Mouse (Mus musculus): ENCODE data around the gene Trp53rkb. TPM values are rescaled to one million over a fixed set of nuclear protein-coding genes. Genes with fewer than 3 reads are reported as not detected.
A peak's percentile ranks its signal among the peaks of the same experiment; 100 is the strongest.

Trp53rkb gene
- polyA plus RNA-seq, 1 experiment from 2014 or later = 8.9 TPM

- Histone ChIP-seq H3K9ac (ENCODE audit: low read length) (no peak overlapping the region), H3K27me3 (replicated peaks; ENCODE audit: control insufficient read depth, insufficient read depth, low read length) (no peaks in the 10 kb centered on the region), H3K36me3 (ENCODE audit: control insufficient read depth, insufficient read depth, low read length) (no peaks in the 10 kb centered on the region), H3K4me2 (ENCODE audit: low read length) (no peak overlapping the region), H3K9me3 (ENCODE audit: control insufficient read depth, low read length) (no peaks in the 10 kb centered on the region), H3K4me3 (ENCODE audit: low read depth, low read length) (no peak overlapping the region), H3K4me1 (replicated peaks; ENCODE audit: control insufficient read depth, insufficient read depth, low read length) (no peaks in the 10 kb centered on the region), H3K27ac (ENCODE audit: low read depth) (no peak overlapping the region)
- ATAC-seq (replicated peaks; ENCODE audit: low FRiP score, low TSS enrichment, low read depth) (no peak), DNase-seq (ENCODE audit: low spot score) (no peak)
- 54% methylated on average over 5 of the region's 5 CpGs for WGBS
Observed at GRCm38 (mm10) chr2:166764051-166764450, 28.3 kb upstream of the Trp53rkb start.

DNA sequence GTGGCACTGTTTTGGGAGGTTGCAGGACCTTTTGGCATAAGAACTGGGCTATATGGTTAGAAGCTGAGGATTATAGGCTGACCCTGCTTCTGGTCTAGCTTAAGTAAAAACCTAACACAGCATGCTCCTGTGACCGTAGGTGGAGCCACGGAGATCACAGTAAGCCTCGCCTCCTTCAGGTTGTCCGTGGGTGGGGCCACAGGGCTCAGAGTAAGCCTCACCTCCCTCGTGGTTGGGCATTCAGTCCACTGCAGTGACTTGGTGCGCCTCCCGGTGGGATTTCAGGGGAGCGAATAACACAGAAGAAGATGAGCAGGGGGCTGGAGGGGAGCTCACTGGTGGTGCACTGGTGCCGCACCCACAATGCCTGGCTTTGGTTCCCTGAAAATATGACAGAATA, 24.7 kb upstream of the Trp53rkb start:
- ATAC-seq (replicated peaks; ENCODE audit: low FRiP score, low TSS enrichment, low read depth) (no peak), DNase-seq (ENCODE audit: low spot score) (no peak)
- Histone ChIP-seq H3K4me2 (ENCODE audit: low read length) (no peak overlapping the region), H3K4me1 (replicated peaks; ENCODE audit: control insufficient read depth, insufficient read depth, low read length) (no peaks in the 10 kb centered on the region), H3K4me3 (ENCODE audit: low read depth, low read length) (no peak overlapping the region), H3K9me3 (ENCODE audit: control insufficient read depth, low read length) (no peaks in the 10 kb centered on the region), H3K27me3 (replicated peaks; ENCODE audit: control insufficient read depth, insufficient read depth, low read length) (no peaks in the 10 kb centered on the region), H3K36me3 (ENCODE audit: control insufficient read depth, insufficient read depth, low read length) (no peaks in the 10 kb centered on the region), H3K27ac (ENCODE audit: low read depth) (no peak overlapping the region), H3K9ac (ENCODE audit: low read length) (no peak overlapping the region)
- WGBS = 73% methylated on average over 9 of the region's 9 CpGs

DNA sequence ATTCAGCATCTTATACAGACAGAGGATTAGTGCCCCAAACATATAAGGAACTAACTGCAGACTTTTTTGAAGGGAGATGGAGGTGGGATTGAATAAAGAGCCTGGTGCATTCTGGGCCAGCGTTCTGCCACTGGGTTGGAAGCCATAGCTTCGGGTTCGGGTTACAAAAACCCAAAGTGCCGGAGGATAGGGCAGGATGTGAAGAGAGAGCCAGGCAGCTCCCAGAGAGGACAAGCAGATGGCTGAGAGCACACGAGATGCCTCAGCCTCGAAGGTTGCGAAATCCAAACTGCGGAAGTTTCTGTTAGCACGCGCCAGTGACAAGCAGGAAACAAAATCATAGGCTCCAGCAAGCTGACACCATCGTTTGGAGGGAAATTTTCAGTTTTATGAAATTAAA, 20.9 kb upstream of the Trp53rkb start:
- ATAC-seq (replicated peaks; ENCODE audit: low FRiP score, low TSS enrichment, low read depth) (no peak), DNase-seq (ENCODE audit: low spot score) (no peak)
- no peak overlapping the region for H3K4me3 ChIP-seq (ENCODE audit: low read depth, low read length)
- no peak overlapping the region for H3K4me2 ChIP-seq (ENCODE audit: low read length)
- 53% methylated on average over 11 of the region's 11 CpGs for WGBS
- H3K9me3 ChIP-seq (ENCODE audit: control insufficient read depth, low read length) = no peaks in the 10 kb centered on the region
- H3K27ac ChIP-seq (ENCODE audit: low read depth) = no peak overlapping the region
- no peak overlapping the region for H3K9ac ChIP-seq (ENCODE audit: low read length)
- no peaks in the 10 kb centered on the region for H3K27me3 ChIP-seq (replicated peaks; ENCODE audit: control insufficient read depth, insufficient read depth, low read length)
- no peaks in the 10 kb centered on the region for H3K36me3 ChIP-seq (ENCODE audit: control insufficient read depth, insufficient read depth, low read length)
- no peaks in the 10 kb centered on the region for H3K4me1 ChIP-seq (replicated peaks; ENCODE audit: control insufficient read depth, insufficient read depth, low read length)

DNA sequence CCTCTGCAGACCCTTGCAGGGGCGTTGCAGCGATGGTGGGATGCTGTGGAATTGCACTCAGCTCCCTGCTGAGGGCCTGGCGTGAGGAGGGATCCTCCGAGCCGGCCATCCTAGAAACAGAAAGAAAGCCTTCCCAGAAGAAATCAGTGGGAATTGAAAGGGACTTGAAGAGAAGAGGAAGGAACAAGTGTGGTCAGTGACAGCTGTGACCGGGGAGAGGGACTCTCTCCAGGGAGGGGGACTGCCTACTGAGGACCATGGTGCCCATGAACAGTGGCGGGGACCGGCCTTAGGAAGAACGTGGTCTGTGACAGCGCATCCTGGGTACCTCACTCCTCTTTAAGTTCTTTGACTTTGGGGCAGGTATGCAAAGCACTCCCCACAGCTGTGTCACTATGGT, 18.7 kb upstream of the Trp53rkb start:
- ATAC-seq (replicated peaks; ENCODE audit: low FRiP score, low TSS enrichment, low read depth) = no peak

DNA sequence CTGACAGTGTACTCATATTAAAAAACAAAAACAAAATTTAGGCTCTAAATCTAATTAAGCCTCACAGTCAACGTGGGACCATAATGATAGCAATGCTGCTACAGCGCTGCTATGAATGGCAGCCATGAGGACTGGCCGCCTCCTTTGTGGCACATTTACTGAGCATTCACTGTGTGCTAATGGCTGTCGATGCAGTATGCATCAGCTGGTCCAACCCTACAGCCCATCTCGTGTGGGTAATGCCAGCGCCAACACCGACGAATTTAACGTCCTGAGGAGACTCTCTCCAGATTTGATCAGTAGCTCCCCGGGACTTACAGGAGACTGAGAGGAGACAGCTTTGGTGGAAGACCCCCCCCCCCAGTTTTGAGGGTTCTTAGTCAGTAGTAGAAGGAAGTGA, 18.1 kb upstream of the Trp53rkb start:
- no peak overlapping the region for H3K4me2 ChIP-seq (ENCODE audit: low read length)
- H3K4me1 ChIP-seq (replicated peaks; ENCODE audit: control insufficient read depth, insufficient read depth, low read length) = no peaks in the 10 kb centered on the region
- H3K9ac ChIP-seq (ENCODE audit: low read length) = no peak overlapping the region
- 89% methylated on average over 10 of the region's 10 CpGs for WGBS
- H3K27ac ChIP-seq (ENCODE audit: low read depth) = no peak overlapping the region
- DNase-seq (ENCODE audit: low spot score) = no peak
- no peak overlapping the region for H3K4me3 ChIP-seq (ENCODE audit: low read depth, low read length)
- no peaks in the 10 kb centered on the region for H3K9me3 ChIP-seq (ENCODE audit: control insufficient read depth, low read length)
- H3K36me3 ChIP-seq (ENCODE audit: control insufficient read depth, insufficient read depth, low read length) = no peaks in the 10 kb centered on the region
- no peaks in the 10 kb centered on the region for H3K27me3 ChIP-seq (replicated peaks; ENCODE audit: control insufficient read depth, insufficient read depth, low read length)
- no peak for ATAC-seq (replicated peaks; ENCODE audit: low FRiP score, low TSS enrichment, low read depth)

More for the DNA sequence above, 18.7 kb upstream of the Trp53rkb start:
- 78% methylated on average over 10 of the region's 10 CpGs for WGBS
- H3K9me3 ChIP-seq (ENCODE audit: control insufficient read depth, low read length) = no peaks in the 10 kb centered on the region
- H3K4me2 ChIP-seq (ENCODE audit: low read length) = no peak overlapping the region
- no peak for DNase-seq (ENCODE audit: low spot score)
- H3K4me3 ChIP-seq (ENCODE audit: low read depth, low read length) = no peak overlapping the region
- H3K27ac ChIP-seq (ENCODE audit: low read depth) = no peak overlapping the region
- no peaks in the 10 kb centered on the region for H3K4me1 ChIP-seq (replicated peaks; ENCODE audit: control insufficient read depth, insufficient read depth, low read length)
- H3K27me3 ChIP-seq (replicated peaks; ENCODE audit: control insufficient read depth, insufficient read depth, low read length) = no peaks in the 10 kb centered on the region
- no peak overlapping the region for H3K9ac ChIP-seq (ENCODE audit: low read length)
- H3K36me3 ChIP-seq (ENCODE audit: control insufficient read depth, insufficient read depth, low read length) = no peaks in the 10 kb centered on the region

DNA sequence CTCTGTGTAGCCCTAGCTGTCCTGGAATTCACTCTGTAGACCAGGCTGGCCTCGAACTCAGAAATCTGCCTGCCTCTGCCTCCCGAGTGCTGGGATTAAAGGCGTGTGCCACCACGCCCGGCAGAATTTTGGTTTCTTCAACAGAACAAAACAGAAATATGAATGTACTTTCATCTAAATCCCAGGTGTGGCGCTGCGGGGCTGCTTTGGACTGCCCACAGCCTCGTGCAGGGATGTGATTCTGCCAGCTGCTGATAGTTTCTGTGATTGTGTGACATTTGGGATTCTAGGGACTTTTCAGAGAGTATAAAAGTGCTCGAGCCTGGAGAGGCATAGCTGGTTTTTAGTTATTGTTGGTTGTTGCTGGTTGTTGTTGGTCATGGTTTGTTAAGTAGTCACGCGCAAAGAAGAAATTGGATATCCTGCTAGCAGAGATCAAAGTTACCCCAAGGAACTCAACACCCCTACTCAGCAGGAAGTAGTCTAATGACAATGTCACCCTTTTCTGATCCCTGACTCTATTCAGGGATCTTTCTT, 16.9 kb upstream of the Trp53rkb start:
- Histone ChIP-seq H3K4me3 (ENCODE audit: low read depth, low read length) (no peak overlapping the region), H3K27ac (ENCODE audit: low read depth) (no peak overlapping the region), H3K4me2 (ENCODE audit: low read length) (no peak overlapping the region), H3K9me3 (ENCODE audit: control insufficient read depth, low read length) (no peaks in the 10 kb centered on the region), H3K27me3 (replicated peaks; ENCODE audit: control insufficient read depth, insufficient read depth, low read length) (no peaks in the 10 kb centered on the region), H3K4me1 (replicated peaks; ENCODE audit: control insufficient read depth, insufficient read depth, low read length) (no peaks in the 10 kb centered on the region), H3K9ac (ENCODE audit: low read length) (no peak overlapping the region), H3K36me3 (ENCODE audit: control insufficient read depth, insufficient read depth, low read length) (no peaks in the 10 kb centered on the region)
- WGBS = 74% methylated on average over 11 of the region's 11 CpGs
- DNase-seq (ENCODE audit: low spot score) (no peak), ATAC-seq (replicated peaks; ENCODE audit: low FRiP score, low TSS enrichment, low read depth) (no peak)

GRCm38 (mm10) chr2:166776272-166776671, 16.1 kb upstream of the Trp53rkb start:
- Histone ChIP-seq H3K4me2 (ENCODE audit: low read length) (no peak overlapping the region), H3K4me1 (replicated peaks; ENCODE audit: control insufficient read depth, insufficient read depth, low read length) (no peaks in the 10 kb centered on the region), H3K36me3 (ENCODE audit: control insufficient read depth, insufficient read depth, low read length) (no peaks in the 10 kb centered on the region), H3K27me3 (replicated peaks; ENCODE audit: control insufficient read depth, insufficient read depth, low read length) (no peaks in the 10 kb centered on the region), H3K27ac (ENCODE audit: low read depth) (no peak overlapping the region), H3K9me3 (ENCODE audit: control insufficient read depth, low read length) (no peaks in the 10 kb centered on the region), H3K4me3 (ENCODE audit: low read depth, low read length) (no peak overlapping the region), H3K9ac (ENCODE audit: low read length) (no peak overlapping the region)
- ATAC-seq (replicated peaks; ENCODE audit: low FRiP score, low TSS enrichment, low read depth) = no peak
- 25% methylated on average over 2 of the region's 2 CpGs for WGBS
- no peak for DNase-seq (ENCODE audit: low spot score)

- 71% methylated on average over 8 of the region's 8 CpGs for WGBS
- Histone ChIP-seq H3K27me3 (replicated peaks; ENCODE audit: control insufficient read depth, insufficient read depth, low read length) (no peaks in the 10 kb centered on the region), H3K9ac (ENCODE audit: low read length) (no peak overlapping the region), H3K4me3 (ENCODE audit: low read depth, low read length) (no peak overlapping the region), H3K36me3 (ENCODE audit: control insufficient read depth, insufficient read depth, low read length) (no peaks in the 10 kb centered on the region), H3K9me3 (ENCODE audit: control insufficient read depth, low read length) (no peaks in the 10 kb centered on the region), H3K4me2 (ENCODE audit: low read length) (no peak overlapping the region), H3K27ac (ENCODE audit: low read depth) (no peak overlapping the region), H3K4me1 (replicated peaks; ENCODE audit: control insufficient read depth, insufficient read depth, low read length) (peaks cover under 1% of the 10 kb centered on the region; the same call in 1 of the 2 replicates)
- DNase-seq (ENCODE audit: low spot score) (no peak), ATAC-seq (replicated peaks; ENCODE audit: low FRiP score, low TSS enrichment, low read depth) (no peak)
Observed at GRCm38 (mm10) chr2:166779956-166780355, 12.4 kb upstream of the Trp53rkb start.

- no peaks in the 10 kb centered on the region for H3K9me3 ChIP-seq (ENCODE audit: control insufficient read depth, low read length)
- ATAC-seq (replicated peaks; ENCODE audit: low FRiP score, low TSS enrichment, low read depth) (no peak; the same call in 1 of the 2 replicates), DNase-seq (ENCODE audit: low spot score) (peak; percentile 94)
- no peak overlapping the region for H3K4me3 ChIP-seq (ENCODE audit: low read depth, low read length)
- no peaks in the 10 kb centered on the region for H3K36me3 ChIP-seq (ENCODE audit: control insufficient read depth, insufficient read depth, low read length)
- H3K4me1 ChIP-seq (replicated peaks; ENCODE audit: control insufficient read depth, insufficient read depth, low read length) = peaks cover 9% of the 10 kb centered on the region; the same call in 1 of the 2 replicates
- WGBS = 13% methylated on average over 9 of the region's 9 CpGs
- H3K27me3 ChIP-seq (replicated peaks; ENCODE audit: control insufficient read depth, insufficient read depth, low read length) = no peaks in the 10 kb centered on the region
- H3K27ac ChIP-seq (ENCODE audit: low read depth) = no peak overlapping the region
- H3K9ac ChIP-seq (ENCODE audit: low read length) = no peak overlapping the region
- H3K4me2 ChIP-seq (ENCODE audit: low read length) = no peak overlapping the region
Observed at GRCm38 (mm10) chr2:166780980-166781578, 11.3 kb upstream of the Trp53rkb start.

Data from intestine, embryonic 14.5 days (tissue).